Mouse (Mus musculus): ENCODE measurements at regions not wholly inside any gene's neighbourhood (a gene's known extent, or its start where the extent isn't known, plus 50 kb on each side); places are given as distances from the start of the nearest gene placed in this dataset.
A peak's percentile ranks its signal among the peaks of the same experiment; 100 is the strongest.

GRCm38 (mm10) chr10:119019082-119019481, 149.1 kb upstream of the Dyrk2 start:
- DNase-seq (ENCODE audit: low spot score in 2 of 2), result no peak

GRCm38 (mm10) chr10:119018490-119018889, 148.5 kb upstream of the Dyrk2 start:
- DNase-seq (ENCODE audit: low spot score in 2 of 2), result no peak

- no peak for DNase-seq (ENCODE audit: low spot score in 2 of 2)
Measured at GRCm38 (mm10) chr10:119016104-119016503, 146.1 kb upstream of the Dyrk2 start.

DNA sequence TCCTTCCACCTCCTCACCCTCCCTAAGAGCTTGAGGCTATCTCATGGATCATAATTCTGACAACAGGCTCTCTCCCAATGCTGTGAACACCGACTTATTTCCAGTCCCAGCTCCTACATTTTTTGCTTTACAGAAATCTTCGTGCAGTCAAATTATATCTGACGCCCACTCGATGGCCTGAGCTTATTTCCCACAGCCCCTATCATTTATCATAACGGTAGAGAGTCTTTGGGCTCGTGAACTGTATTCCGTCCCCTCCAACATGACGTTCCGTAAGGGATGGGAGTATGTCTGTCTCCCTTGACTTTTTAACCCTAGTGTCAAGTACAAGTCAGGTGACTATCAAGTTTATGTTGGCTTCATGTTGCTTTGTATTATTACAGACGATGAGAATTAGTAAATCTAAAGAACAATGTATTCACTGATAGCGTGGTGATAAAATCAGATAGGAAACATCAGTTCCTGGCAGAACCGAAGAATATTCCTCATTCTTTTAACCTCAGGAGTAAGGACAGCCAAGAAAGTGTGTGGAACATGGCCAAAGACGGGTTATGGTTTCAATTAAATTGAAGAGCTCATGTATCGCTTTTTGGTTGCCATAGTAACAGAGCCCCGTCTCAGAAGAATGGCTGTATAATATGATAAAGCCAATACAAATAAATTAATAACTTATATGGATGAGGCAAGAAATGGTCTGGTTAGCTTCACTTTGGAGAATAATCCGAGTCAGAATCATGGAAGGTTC, 145.5 kb upstream of the Dyrk2 start:
- DNase-seq (ENCODE audit: low spot score in 2 of 2), result no peak

DNA sequence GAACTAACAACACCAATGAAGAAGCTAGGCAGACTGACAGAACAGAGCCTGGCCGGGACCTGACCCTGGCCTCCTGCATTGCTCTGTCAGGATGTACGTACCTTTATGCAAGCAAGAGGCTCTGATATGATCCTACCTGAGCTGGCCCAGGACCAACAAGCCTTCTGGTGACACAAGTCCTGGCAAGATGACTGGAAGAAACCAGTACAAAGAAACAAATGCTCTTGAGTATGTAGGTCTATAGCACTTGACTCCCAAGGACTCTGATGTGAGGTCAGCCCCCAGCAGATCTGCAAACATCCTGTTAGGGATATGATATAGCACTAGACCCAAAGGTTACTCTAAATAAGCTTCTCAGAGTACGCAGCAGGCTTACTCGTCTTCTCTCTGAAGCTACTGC, 144.7 kb upstream of the Dyrk2 start:
- DNase-seq (ENCODE audit: low spot score in 2 of 2), result no peak

DNA sequence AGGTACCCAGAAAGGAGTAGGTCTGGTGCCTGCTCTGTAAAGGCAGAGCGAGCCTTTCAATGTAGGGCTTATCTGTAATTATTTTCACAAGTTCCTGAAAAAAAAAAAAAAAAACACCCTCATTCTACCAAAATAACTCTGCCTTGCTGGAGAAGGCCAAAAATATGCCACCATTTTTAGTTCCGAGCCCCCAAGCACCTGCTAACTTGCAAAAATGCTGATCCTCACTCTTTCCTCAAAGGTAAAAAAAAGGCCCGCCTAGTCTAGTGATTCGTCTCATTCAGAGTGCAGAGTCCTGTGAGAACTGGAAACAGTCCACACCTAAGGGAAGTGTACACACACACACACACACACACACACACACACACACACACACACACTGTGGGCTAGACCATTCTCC, 143.7 kb upstream of the Dyrk2 start:
- no peak for DNase-seq (ENCODE audit: low spot score in 2 of 2)

DNA sequence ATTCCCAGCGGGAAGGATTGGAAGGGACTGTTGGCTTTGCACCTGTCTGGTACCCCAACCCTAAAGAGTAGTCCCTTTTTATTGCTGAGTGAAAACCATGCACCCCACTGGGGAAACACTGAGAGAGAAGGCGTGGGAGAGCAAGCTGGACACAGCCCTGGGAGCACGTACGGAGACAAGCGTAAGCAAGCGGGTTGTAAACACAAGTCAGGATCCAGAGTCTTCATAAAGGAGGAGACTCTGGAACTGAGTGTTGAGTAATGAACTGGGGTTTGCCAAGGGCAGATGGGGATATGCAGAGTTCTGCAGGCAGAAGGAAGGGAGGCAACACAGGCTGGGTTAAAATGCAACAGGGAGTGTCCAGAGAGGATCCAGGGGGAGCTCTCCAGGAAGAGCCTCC, 141.5 kb upstream of the Dyrk2 start:
- DNase-seq (ENCODE audit: low spot score in 2 of 2), result no peak

GRCm38 (mm10) chr10:119010884-119011283, 140.9 kb upstream of the Dyrk2 start:
- DNase-seq (ENCODE audit: low spot score in 2 of 2), result no peak

GRCm38 (mm10) chr10:119006866-119007575, 137.0 kb upstream of the Dyrk2 start:
- no peak for DNase-seq (ENCODE audit: low spot score in 2 of 2)

DNA sequence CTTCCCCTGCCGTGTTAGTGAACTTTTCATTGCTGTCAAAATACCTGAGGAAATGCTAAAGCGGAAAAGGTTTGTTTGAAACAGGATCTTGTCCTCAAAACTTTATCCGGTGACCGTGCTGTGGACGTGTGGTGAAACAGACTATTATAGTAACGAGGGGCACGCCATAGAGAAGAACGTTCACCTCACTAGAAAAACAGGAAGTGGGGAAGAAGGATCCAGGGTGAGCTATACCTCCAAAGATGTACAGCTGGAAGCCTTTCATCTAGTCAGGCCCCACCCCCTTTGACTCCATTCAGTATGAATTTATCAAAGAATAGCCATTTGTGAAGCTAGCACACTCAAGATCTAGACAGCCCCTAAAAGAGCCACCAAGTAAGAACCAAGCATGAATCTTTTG, 135.5 kb upstream of the Dyrk2 start:
- peak in 1 of 2 experiments; percentile 24 for DNase-seq (ENCODE audit: low spot score in 2 of 2)

GRCm38 (mm10) chr10:119004426-119004825, 134.4 kb upstream of the Dyrk2 start:
- DNase-seq (ENCODE audit: low spot score in 2 of 2), result no peak

GRCm38 (mm10) chr10:119003839-119004238, 133.8 kb upstream of the Dyrk2 start:
- DNase-seq (ENCODE audit: low spot score in 2 of 2), result peak in 1 of 2 experiments; percentile 11

DNA sequence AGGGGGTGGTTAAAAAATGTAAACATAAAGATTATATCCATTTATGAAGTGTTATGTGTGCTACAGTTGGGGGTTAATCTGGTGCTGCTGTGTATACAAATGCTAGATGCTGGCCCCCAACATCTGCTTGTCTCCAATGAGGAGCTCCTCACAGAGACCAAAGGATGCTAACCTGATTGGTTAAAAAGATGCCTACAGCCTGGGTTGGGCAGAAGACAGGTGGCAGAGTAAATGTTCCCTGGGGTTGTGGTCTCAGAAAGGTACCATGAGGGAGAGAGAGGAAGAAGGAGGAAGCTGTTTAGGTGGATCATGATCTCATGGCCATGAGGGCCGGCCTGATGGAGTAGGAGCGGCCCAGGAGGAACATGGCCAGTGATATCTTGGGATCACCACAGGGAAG, 133.0 kb upstream of the Dyrk2 start:
- DNase-seq (ENCODE audit: low spot score in 2 of 2), result no peak

DNA sequence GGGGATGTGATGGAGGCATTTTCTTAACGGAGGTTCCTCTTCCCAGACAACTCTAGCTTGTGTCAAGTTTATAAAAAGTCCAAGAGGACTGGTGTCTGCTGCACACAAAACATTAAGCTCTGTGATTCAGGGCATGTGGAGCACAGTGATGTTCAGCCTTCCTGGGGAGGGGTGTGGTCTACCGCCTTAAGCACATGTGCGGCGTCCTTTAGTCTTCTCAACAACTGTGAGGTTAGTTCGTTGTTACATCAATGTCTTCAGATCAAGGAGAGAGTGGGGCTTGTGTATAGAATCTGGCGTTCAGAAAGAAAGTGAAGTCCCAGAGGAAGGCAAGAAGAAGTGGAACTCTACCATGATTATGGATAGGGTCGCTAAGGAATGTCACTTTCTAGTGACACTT, 131.9 kb upstream of the Dyrk2 start:
- DNase-seq (ENCODE audit: low spot score in 2 of 2), result no peak

DNA sequence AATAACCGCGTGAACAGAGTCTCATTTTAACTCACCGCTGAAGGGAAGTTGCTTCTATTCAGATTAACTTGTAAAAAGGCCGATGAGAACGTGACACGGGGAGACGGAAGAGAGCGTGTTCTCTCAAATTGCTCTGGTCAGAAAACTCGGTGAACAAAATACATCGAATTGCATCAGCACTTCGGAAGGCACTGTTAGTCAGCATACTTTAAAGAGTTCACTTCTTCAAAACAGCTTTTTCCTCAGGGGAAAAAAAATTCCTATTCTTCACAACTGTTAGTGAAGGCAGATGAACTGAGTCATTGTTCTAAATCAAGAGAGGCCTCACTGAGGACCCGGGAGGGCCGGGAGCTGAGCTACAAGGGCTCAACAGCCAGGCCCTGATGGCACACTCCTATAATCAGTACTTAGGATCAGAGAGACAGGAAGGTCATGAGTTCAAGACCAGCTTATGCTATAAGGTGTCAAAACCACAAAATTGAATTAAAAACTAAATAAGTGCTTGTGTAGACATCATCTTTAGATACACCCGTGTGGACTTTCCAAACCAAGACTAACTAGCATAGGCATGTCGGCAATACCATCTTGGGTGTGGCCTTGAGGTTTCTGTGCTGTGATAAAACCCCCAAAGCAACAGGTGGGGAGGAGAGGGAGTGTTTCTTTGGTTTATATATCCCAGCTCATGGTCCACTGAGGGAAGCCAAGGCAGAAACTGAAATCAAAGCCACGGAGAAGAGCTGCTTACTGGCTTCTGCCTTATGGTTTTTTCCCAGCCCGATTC, 131.2 kb upstream of the Dyrk2 start:
- DNase-seq (ENCODE audit: low spot score in 2 of 2), result peak in 1 of 2 experiments; percentile 13

DNA sequence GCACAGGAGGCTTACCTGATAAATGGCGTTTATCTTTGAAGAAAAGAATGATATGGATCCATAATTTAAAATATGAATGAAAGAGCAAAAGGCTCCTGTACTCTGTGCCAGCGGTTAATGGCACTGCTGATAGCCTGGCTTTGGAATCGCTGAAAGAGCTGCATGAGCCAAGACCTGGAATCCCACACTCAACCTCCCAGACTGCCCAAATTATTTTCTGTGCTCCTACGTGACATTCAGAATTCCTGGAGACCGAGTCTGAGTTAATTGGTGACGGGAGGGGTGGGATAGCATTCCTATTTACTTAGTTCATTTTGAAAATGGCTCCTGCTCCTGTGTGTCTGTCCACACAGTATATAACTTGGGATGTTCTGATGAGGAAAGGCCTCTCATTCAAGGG, 129.0 kb upstream of the Dyrk2 start:
- DNase-seq (ENCODE audit: low spot score in 2 of 2), result no peak

GRCm38 (mm10) chr10:118997034-118997433, 127.0 kb upstream of the Dyrk2 start:
- DNase-seq (ENCODE audit: low spot score in 2 of 2), result no peak

- DNase-seq (ENCODE audit: low spot score in 2 of 2), result no peak
Measured at GRCm38 (mm10) chr10:118993819-118994574, 124.0 kb upstream of the Dyrk2 start.

DNA sequence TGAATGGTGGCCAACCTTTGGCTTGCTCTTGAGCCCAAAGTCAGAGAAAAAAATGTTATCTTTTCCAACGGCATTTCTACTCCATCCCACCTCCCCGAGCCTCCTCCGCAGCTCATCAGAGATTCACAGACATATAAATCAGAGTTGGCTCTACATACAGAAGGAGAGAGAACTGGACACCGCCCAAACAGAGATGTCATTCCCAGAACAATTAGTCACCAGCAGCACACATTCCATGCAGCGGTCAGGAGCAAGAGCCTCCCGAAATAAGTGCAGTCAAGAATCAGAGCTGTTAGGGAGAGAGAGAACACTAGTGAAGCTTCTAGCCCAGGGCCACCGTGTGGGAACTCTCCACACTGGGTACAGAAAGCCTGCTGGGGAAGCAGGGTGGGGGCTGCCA, 121.2 kb upstream of the Dyrk2 start:
- DNase-seq (ENCODE audit: low spot score in 2 of 2), result no peak

DNA sequence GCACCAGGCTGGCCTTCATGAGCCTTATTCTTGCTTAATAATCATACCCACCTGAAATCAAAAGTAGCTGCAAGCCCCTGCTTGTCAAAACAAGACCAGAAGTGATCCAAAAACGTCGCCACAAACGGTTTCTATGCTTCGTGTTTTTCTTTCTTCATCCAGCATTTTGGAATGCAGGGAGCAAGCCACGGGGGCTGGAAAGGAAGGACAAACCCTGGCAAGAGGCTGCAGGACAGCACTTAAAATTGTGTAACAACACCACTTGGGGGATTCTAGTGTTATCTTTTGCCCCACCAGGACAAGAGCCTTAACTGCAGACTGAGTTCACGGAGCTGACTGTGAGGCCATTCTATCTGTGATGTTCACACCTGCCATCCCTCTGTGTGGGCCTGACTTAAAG, 120.5 kb upstream of the Dyrk2 start:
- no peak for DNase-seq (ENCODE audit: low spot score in 2 of 2)

- DNase-seq (ENCODE audit: low spot score in 2 of 2), result no peak
Measured at GRCm38 (mm10) chr10:118989812-118990211, 119.8 kb upstream of the Dyrk2 start.

DNA sequence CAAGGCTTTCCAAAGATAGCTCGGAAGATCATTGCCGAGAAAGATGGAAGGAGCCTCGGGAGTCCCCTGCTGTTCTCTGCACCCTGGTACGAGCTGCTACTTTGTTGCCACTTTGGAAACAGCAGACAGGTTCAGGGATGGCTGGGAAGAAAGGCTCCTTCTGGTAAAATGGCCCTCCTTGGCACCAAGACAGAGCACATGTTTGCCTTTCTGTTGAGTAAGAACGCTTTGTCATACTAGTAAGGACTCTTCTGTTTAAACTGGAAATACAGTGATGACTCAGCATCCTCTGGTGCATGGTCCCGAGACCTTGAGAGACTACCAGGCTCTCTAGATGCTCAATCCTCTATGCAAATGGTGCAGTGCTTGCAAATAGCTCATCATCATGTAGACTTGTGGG, 118.2 kb upstream of the Dyrk2 start:
- DNase-seq (ENCODE audit: low spot score in 2 of 2), result no peak
